Mouse (Mus musculus) small intestine, adult 2 months (tissue): ENCODE data around the gene AI593442. TPM values are rescaled to one million over a fixed set of nuclear protein-coding genes. Genes with fewer than 3 reads are reported as not detected.

ENCODE experiments used
- H3K27ac ChIP-seq: fragments of 200-500 bp; 2 replicates; pipeline ENCODE4 v1.5.1; 2012; ENCODE audit warnings: low read depth, low read length, control low read depth, inconsistent platforms; ENCODE audit not compliant: insufficient read depth
- H3K27me3 ChIP-seq: fragments of 200-500 bp; 2 replicates; pipeline ENCODE4 v1.6.1; 2012; ENCODE audit warnings: mild to moderate bottlenecking, moderate library complexity, low read length, inconsistent platforms; ENCODE audit not compliant: control insufficient read depth, insufficient read depth
- H3K36me3 ChIP-seq: fragments of 200-500 bp; 2 replicates; pipeline ENCODE4 v1.6.1; 2012; ENCODE audit warnings: mild to moderate bottlenecking, low read length, control low read depth, inconsistent platforms; ENCODE audit not compliant: control insufficient read depth, insufficient read depth
- H3K4me1 ChIP-seq: fragments of 200-500 bp; 2 replicates; pipeline ENCODE4 v1.6.1; 2012; ENCODE audit warnings: low read length, inconsistent platforms, mixed read lengths; ENCODE audit not compliant: control insufficient read depth, insufficient read depth, insufficient read length
- H3K4me3 ChIP-seq: fragments of 200-500 bp; 2 replicates; pipeline ENCODE4 v1.5.1; 2012; ENCODE audit warnings: low read depth, mild to moderate bottlenecking, control low read depth, inconsistent platforms, low read length, moderate library complexity
- CTCF ChIP-seq: fragments of 200-500 bp; IDR thresholded peaks from 2 replicates; pipeline ENCODE4 v1.5.1; 2012; ENCODE audit warnings: low read depth, mild to moderate bottlenecking, control low read depth, inconsistent platforms, low read length, moderate library complexity, mixed read lengths; ENCODE audit not compliant: insufficient replicate concordance, insufficient read length; ENCODE audit errors: extremely low read depth
- POLR2A ChIP-seq: fragments of 200-500 bp; IDR thresholded peaks from 2 replicates; pipeline ENCODE4 v1.6.1; 2012; ENCODE audit warnings: low read depth, mild to moderate bottlenecking, control low read depth, inconsistent platforms, low read length, moderate library complexity
- WGBS: fragments of 180-500 bp; shearing (Covaris S2); methylation state at CpG from one replicate; pipeline ENCODE4 v1.1.7; 2018; 5-methylcytosine and 5-hydroxymethylcytosine counted together
- polyA plus RNA-seq: library from polyadenylated mRNA; depleted of rRNA; stranded (reverse); fragments of >200 nt; gene quantifications from 2 replicates; pipeline ENCODE4 v1.2.3, GENCODE M21; 2012

AI593442 gene
- polyA plus RNA-seq, 1 experiment = 0.06 TPM

DNA sequence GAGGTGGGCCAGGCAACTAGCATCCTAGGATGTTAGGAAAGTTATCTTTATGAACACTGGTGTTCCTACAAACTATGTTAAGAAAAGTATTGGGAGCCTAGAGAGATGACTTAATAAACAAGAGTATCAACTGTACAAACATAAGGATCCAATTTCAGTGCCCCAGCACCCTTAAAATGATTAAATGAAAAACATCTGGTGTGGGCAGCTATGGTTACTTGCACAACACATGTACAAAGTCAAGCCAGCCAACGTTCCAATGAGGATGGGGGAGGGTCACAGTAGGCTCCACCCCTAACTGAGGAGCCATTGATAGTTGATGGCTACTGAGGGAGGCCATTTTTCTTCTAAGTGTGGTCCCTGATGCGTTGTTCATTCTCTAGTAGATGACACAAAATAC lies 43.6 kb downstream of the AI593442 start:
- WGBS = 56% methylated on average over 2 of the region's 2 CpGs

DNA sequence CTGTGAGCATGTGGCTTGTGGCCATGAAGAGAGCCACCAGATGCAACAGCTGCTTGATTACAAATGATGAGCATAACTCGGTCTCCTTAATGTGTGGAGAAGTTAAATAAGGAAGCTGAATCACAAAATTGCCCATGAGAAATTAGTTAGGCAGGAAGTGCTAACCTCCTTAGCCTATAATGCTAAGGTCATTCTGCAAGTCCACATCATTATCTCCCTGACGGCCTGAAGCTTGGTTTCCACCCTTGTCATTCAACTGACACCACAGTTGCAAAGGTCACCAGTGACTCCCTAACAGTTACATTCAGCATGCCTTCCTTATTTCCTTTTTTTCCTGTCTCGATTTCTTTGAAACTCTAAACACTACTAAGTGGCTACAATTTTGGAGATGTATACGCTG lies 55.7 kb downstream of the AI593442 start:
- Histone ChIP-seq H3K27ac (no peak overlapping the region), H3K4me1 (no peaks in the 10 kb centered on the region), H3K36me3 (no peaks in the 10 kb centered on the region), H3K27me3 (no peaks in the 10 kb centered on the region), H3K4me3 (no peak overlapping the region)
- WGBS = 59% methylated on average over 4 of the region's 4 CpGs
- TF ChIP-seq POLR2A (no peak), CTCF (no peak)

More for the DNA sequence above, 43.6 kb downstream of the AI593442 start:
- no peak overlapping the region for H3K4me3 ChIP-seq
- H3K27ac ChIP-seq = no peak overlapping the region
- no peaks in the 10 kb centered on the region for H3K36me3 ChIP-seq
- no peak for TF ChIP-seq POLR2A
- TF ChIP-seq CTCF = no peak
- no peaks in the 10 kb centered on the region for H3K27me3 ChIP-seq
- H3K4me1 ChIP-seq = no peaks in the 10 kb centered on the region
